Mouse (Mus musculus): ENCODE results near the gene Myo15b. TPM values are rescaled to one million over a fixed set of nuclear protein-coding genes. Genes with fewer than 3 reads are reported as not detected.

Myo15b gene
- polyA plus RNA-seq, 1 experiment = not detected

- Histone ChIP-seq H3K27me3 (ENCODE audit: control insufficient read depth) (peaks cover 19% of the 10 kb centered on the region), H3K36me3 (ENCODE audit: control insufficient read depth) (no peaks in the 10 kb centered on the region), H3K9me3 (ENCODE audit: control insufficient read depth, low read length) (no peaks in the 10 kb centered on the region), H3K4me1 (ENCODE audit: control insufficient read depth) (peaks cover 5% of the 10 kb centered on the region), H3K4me3 (replicated peaks) (no peak overlapping the region)
- TF ChIP-seq TAL1 (IDR thresholded peaks at IDR 0.05; ENCODE audit: low read length) (no peak), GATA1 (IDR thresholded peaks at IDR 0.05; ENCODE audit: low read length) (no peak)
These were observed 22.8 kb downstream of the Myo15b start for GRCm38 (mm10) chr11:115881002-115881401.

- no peaks in the 10 kb centered on the region for H3K36me3 ChIP-seq (ENCODE audit: control insufficient read depth)
- no peak for TF ChIP-seq TAL1 (IDR thresholded peaks at IDR 0.05; ENCODE audit: low read length)
- TF ChIP-seq GATA1 (IDR thresholded peaks at IDR 0.05; ENCODE audit: low read length) = no peak
- peaks cover 20% of the 10 kb centered on the region for H3K27me3 ChIP-seq (ENCODE audit: control insufficient read depth)
- no peak overlapping the region for H3K4me3 ChIP-seq (replicated peaks)
- peaks cover 4% of the 10 kb centered on the region for H3K4me1 ChIP-seq (ENCODE audit: control insufficient read depth)
- no peaks in the 10 kb centered on the region for H3K9me3 ChIP-seq (ENCODE audit: control insufficient read depth, low read length)
These were observed 25.0 kb downstream of the Myo15b start for GRCm38 (mm10) chr11:115883251-115883650.

- no peaks in the 10 kb centered on the region for H3K9me3 ChIP-seq (ENCODE audit: control insufficient read depth, low read length)
- no peak overlapping the region for H3K4me3 ChIP-seq (replicated peaks)
- TF ChIP-seq GATA1 (IDR thresholded peaks at IDR 0.05; ENCODE audit: low read length) (no peak), TAL1 (IDR thresholded peaks at IDR 0.05; ENCODE audit: low read length) (no peak)
- H3K27me3 ChIP-seq (ENCODE audit: control insufficient read depth) = peaks cover 21% of the 10 kb centered on the region
- no peaks in the 10 kb centered on the region for H3K36me3 ChIP-seq (ENCODE audit: control insufficient read depth)
- H3K4me1 ChIP-seq (ENCODE audit: control insufficient read depth) = peaks cover 4% of the 10 kb centered on the region
These were observed 26.2 kb downstream of the Myo15b start for GRCm38 (mm10) chr11:115884361-115884760.

GRCm38 (mm10) chr11:115885281-115885680 lies 27.1 kb downstream of the Myo15b start:
- Histone ChIP-seq H3K4me3 (replicated peaks) (no peak overlapping the region), H3K4me1 (ENCODE audit: control insufficient read depth) (peaks cover 4% of the 10 kb centered on the region), H3K9me3 (ENCODE audit: control insufficient read depth, low read length) (no peaks in the 10 kb centered on the region), H3K36me3 (ENCODE audit: control insufficient read depth) (no peaks in the 10 kb centered on the region), H3K27me3 (ENCODE audit: control insufficient read depth) (peaks cover 18% of the 10 kb centered on the region)
- TF ChIP-seq TAL1 (IDR thresholded peaks at IDR 0.05; ENCODE audit: low read length) (no peak), GATA1 (IDR thresholded peaks at IDR 0.05; ENCODE audit: low read length) (no peak)

- no peaks in the 10 kb centered on the region for H3K9me3 ChIP-seq (ENCODE audit: control insufficient read depth, low read length)
- TF ChIP-seq GATA1 (IDR thresholded peaks at IDR 0.05; ENCODE audit: low read length) (no peak), TAL1 (IDR thresholded peaks at IDR 0.05; ENCODE audit: low read length) (no peak)
- peaks cover 4% of the 10 kb centered on the region for H3K4me1 ChIP-seq (ENCODE audit: control insufficient read depth)
- no peaks in the 10 kb centered on the region for H3K36me3 ChIP-seq (ENCODE audit: control insufficient read depth)
- no peak overlapping the region for H3K4me3 ChIP-seq (replicated peaks)
- H3K27me3 ChIP-seq (ENCODE audit: control insufficient read depth) = peaks cover 18% of the 10 kb centered on the region
These were observed 28.2 kb downstream of the Myo15b start for GRCm38 (mm10) chr11:115886446-115886845.

- Histone ChIP-seq H3K36me3 (ENCODE audit: control insufficient read depth) (peaks cover 11% of the 10 kb centered on the region), H3K4me1 (ENCODE audit: control insufficient read depth) (peaks cover 4% of the 10 kb centered on the region), H3K27me3 (ENCODE audit: control insufficient read depth) (peaks cover 10% of the 10 kb centered on the region), H3K4me3 (replicated peaks) (no peak overlapping the region), H3K9me3 (ENCODE audit: control insufficient read depth, low read length) (no peaks in the 10 kb centered on the region)
- no peak for TF ChIP-seq TAL1 (IDR thresholded peaks at IDR 0.05; ENCODE audit: low read length)
- no peak for TF ChIP-seq GATA1 (IDR thresholded peaks at IDR 0.05; ENCODE audit: low read length)
These were observed 29.8 kb downstream of the Myo15b start for GRCm38 (mm10) chr11:115888020-115888419.

GRCm38 (mm10) chr11:115889159-115889558 lies 31.0 kb downstream of the Myo15b start:
- H3K4me1 ChIP-seq (ENCODE audit: control insufficient read depth) = peaks cover 4% of the 10 kb centered on the region
- H3K27me3 ChIP-seq (ENCODE audit: control insufficient read depth) = peaks cover 2% of the 10 kb centered on the region; the same call in 1 of the 2 replicates
- no peaks in the 10 kb centered on the region for H3K9me3 ChIP-seq (ENCODE audit: control insufficient read depth, low read length)
- TF ChIP-seq TAL1 (IDR thresholded peaks at IDR 0.05; ENCODE audit: low read length) (no peak), GATA1 (IDR thresholded peaks at IDR 0.05; ENCODE audit: low read length) (no peak)
- peaks cover 22% of the 10 kb centered on the region for H3K36me3 ChIP-seq (ENCODE audit: control insufficient read depth)
- no peak overlapping the region for H3K4me3 ChIP-seq (replicated peaks)

- Histone ChIP-seq H3K4me1 (ENCODE audit: control insufficient read depth) (peaks cover 4% of the 10 kb centered on the region), H3K27me3 (ENCODE audit: control insufficient read depth) (peaks cover 2% of the 10 kb centered on the region; the same call in 1 of the 2 replicates), H3K4me3 (replicated peaks) (no peak overlapping the region), H3K36me3 (ENCODE audit: control insufficient read depth) (peaks cover 53% of the 10 kb centered on the region), H3K9me3 (ENCODE audit: control insufficient read depth, low read length) (no peaks in the 10 kb centered on the region)
- TF ChIP-seq GATA1 (IDR thresholded peaks at IDR 0.05; ENCODE audit: low read length) = no peak
- TF ChIP-seq TAL1 (IDR thresholded peaks at IDR 0.05; ENCODE audit: low read length) = no peak
These were observed 34.0 kb downstream of the Myo15b start for GRCm38 (mm10) chr11:115892213-115892612.

- Histone ChIP-seq H3K4me1 (ENCODE audit: control insufficient read depth) (peaks cover 4% of the 10 kb centered on the region), H3K27me3 (ENCODE audit: control insufficient read depth) (peaks cover 2% of the 10 kb centered on the region; the same call in 1 of the 2 replicates), H3K36me3 (ENCODE audit: control insufficient read depth) (peaks cover 59% of the 10 kb centered on the region), H3K4me3 (replicated peaks) (no peak overlapping the region), H3K9me3 (ENCODE audit: control insufficient read depth, low read length) (no peaks in the 10 kb centered on the region)
- TF ChIP-seq TAL1 (IDR thresholded peaks at IDR 0.05; ENCODE audit: low read length) (no peak), GATA1 (IDR thresholded peaks at IDR 0.05; ENCODE audit: low read length) (no peak)
These were observed 34.9 kb downstream of the Myo15b start for GRCm38 (mm10) chr11:115893071-115893470.

Data from erythroblast, embryonic 14.5 days (primary cell).